Mouse (Mus musculus): ENCODE data around the gene Pde10a.
A peak's percentile ranks its signal among the peaks of the same experiment; 100 is the strongest.

Pde10a gene

DNA sequence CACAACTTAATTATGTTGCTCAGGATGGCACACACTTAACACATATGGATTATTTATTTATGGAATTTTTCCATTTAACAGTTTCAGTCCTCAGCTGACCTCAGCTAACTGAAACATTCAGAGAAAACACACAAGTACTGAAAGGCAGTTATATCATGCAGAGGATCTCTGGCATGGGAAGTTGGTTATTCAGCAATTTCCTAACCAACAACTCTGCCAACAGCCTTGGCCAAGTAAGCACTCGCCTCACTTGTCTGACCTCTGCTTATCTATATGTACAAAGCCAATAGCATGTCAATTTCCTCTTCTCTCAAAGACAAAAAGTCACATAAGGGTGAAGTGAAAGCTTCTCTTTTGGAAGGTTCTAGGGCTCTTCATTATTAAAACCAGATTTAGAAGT is 244.0 kb downstream of the Pde10a start:
- no peak for DNase-seq

DNA sequence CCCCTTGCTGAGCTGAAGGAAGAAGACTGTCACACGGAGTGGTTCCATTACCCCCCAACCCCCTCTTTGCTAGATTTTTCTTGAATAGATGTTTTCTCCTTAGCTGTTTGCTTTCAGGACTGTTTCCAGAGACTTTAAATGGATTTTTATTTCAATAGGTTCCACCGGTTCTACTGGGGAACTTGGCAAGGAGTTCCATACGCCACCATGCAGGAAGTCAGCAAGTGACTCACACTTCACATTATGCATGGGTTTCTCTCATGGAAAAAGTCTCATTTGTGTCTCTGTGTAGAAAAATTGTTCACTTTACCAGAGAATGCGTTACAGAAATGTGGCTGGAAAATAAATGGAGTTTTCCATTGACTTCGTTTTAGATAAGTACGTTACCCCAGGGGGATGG is 248.2 kb downstream of the Pde10a start:
- no peak for DNase-seq

DNA sequence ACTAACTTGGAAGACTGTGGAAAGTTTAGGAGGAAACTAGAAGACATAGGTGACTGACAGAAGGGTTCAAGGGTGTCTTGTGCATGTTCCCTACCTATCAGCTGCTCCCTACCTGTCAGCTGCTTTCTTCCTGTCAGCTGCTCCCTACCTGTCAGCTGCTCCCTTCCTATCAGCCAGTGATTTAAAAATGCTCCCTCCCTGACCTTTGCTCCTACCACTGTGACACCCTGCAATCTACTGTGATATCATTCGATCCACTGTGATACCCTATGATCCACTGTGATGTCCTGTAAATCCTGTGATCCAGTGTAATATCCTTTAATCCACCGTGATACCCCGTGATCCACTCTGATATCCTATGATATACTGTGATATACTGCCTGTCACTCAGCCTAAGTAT is 249.1 kb downstream of the Pde10a start:
- DNase-seq: no peak

DNA sequence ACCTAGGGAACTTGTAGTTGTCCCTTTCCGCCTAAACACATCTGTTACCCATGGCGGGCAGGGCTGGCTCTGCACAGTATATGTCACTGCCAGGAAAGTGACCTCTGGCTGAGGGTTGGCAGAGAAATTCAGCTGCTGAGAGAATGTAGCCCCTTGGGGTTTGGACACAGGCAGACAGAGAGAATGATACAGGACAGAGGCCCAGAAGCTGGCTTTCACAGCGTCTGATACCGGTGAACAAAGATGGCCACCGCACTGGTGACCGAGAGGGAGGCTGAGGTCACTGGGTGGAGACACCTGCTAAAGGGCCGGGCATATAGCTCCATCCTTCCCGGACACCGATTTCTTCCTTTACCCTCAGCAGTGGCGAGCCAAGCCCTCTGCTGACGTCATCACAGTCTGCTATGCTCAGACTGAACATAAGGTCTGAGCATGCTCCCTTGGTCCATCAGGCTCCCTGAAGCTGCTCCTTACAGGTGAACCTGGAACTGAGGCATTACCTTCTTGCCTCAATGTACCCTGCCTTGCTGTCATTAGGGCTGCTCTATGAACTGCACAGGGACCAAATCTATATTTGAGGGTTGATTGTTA is 250.5 kb downstream of the Pde10a start:
- DNase-seq: no peak

DNA sequence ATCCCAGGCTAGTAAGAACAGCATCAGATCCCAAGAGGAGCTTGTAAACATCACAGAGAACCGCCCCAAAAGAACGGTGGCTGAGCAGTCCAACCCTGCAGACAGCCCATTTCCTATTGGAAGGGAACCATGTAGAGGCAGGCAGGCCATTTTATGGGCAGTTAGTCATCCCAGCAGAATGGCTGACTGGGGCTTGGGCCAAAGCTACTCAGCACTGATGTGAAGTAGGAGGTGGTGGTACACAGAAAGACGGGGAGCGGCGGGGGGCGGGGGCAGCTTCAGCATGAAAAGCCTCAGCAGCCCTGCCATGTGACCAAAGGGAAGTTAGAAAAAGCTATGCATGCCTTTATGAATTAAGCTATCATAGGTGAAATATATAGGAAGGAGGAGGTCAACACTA is 252.5 kb downstream of the Pde10a start:
- DNase-seq: no peak

DNA sequence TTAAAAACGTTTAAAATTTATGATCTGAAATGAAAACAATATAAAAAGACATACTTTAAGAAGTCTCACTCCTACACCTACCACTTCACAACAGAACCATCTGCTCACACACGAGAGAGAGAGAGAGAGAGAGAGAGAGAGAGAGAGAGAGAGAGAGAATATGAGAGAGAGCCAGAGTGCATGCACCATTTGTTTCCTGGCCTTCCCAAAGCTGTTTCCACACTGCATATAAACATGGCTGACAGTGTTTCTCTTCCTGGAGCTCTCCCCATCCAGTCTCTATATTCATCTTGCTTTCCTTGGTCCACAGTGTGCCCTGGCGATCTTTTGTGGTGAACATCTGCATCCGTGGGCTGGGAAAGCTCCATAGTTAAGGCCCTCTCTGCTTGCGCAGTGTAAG is 253.7 kb downstream of the Pde10a start:
- DNase-seq: no peak

DNA sequence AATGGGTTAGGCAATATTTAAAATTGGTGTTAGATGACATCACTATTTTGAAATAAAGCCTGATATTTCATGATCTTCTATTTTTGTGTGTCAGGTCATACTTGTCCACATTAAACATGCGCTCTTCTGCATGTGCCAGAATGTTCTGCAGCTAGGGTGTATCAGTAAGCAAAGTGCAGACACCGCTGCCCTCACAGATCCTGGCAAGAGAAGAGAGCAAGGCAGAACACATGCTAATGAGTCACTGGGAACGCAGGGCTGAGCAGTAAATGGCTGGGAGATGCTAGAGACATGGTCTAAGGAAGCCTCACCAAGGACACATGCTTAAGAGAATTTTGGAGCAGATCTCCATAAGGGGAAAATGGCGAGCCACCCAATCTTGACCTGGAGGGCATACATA is 255.3 kb downstream of the Pde10a start:
- DNase-seq: no peak

DNA sequence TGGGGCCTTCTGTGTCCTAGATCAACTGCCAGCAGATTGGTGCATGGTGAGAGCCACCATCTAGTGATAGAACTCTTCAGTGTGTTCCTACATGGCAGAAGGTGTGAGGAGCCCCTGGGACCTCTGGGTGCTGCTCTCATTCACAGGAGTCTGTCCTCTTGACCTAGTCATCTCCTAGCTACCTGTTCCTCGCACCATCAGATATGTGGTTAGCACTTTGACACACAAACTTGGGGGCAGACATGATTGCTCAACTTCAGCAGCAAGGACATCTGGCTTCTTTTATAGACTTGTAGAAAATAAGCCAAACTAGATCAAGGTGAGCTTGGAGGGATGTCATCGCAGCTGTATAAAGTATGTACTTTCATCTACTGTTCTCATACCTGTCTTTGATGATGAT is 255.9 kb downstream of the Pde10a start:
- DNase-seq: no peak

DNA sequence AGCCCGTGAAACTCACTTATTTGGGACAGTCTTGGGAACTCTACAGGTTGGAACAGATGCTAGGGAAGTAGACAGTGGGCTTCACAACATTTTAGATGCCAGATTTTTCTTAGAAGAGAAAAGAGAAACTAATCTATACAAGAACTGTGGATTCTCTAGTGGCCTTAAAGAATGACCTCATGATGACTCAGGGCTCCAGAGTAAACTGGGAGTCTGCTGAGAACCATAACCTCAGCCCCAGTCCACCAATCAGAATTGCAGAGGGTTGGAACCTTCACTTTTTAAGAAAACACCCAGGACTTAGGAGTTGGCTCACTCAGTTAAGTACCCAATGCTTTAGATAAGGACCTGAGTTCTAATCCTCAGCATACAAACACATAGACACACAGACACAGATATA is 256.4 kb downstream of the Pde10a start:
- DNase-seq: no peak

DNA sequence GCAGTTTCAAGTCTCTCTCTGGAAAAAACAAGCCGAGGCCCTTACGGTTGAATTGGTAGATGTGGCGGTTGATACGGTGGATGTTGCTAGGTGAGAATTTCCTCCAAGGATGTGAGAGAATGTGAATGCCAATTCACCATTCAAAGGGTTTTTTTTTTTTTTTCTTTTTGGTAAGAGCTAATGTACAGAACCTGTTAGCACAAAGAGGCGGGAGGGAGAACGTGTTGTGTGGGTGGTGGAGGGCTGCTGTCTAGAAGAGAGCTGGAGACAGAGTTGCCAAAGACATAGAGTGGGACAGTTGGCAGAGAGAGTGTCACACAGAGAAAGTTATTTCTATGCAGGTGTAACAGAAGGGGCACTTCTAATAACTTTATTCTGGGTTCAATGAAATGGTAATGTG is 260.7 kb downstream of the Pde10a start:
- no peak for DNase-seq

DNA sequence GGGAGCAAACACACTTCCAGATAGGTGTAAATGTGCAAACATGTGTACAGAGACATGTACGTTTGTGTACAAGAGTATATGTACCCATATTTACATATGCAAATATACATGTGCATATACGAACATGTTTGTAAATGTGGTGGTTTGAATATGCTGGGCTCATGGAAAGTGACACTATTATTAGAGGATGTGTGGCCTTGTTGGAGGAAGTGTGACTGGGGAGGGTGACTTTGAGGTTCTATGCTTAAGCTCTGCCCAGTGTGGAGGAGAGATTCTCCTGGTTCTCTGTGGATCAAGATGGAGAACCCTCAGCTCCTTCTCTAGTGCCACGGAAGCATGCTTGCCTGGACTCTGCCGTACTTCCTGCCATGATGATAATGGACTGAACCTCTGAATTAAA is 261.3 kb downstream of the Pde10a start:
- DNase-seq: no peak

DNA sequence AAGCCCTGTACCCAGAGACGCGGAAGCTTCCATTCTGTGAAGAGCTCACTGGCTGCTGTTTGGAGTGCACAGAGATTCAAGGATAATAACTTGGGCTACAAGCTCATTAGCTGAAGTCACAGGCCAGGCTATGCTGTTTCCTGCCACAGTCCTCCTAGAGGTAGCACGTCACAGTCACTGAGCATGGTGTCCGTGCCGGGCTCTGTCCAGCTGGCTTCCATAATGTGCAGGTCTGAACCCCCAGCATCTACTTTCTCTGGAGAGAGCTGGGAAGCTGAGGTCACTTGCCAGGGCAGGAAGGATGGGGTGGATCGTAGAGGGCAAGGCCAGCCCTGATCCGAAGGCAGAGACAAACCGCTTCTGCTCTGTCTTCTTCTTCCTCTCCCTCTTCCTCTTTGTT is 262.6 kb downstream of the Pde10a start:
- no peak for DNase-seq

DNA sequence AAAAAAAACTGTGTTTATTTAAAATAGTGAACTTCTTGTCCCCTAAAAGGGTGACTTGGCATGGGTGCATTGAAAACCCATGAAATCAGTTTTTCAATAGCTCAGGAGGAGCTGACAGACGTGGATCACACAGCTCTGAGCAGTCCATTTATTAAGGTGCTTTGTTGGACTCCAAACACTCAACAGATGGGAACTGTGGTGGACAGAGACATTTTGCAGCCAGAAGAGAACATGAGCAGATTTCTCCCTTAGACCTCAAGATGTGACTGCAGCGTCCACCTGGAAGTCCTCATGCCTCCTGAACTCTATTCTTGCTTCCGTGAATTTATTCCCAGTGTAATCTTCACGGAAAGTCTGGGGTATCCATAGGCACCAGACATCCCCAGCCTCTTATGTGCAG is 266.4 kb downstream of the Pde10a start:
- DNase-seq: no peak

DNA sequence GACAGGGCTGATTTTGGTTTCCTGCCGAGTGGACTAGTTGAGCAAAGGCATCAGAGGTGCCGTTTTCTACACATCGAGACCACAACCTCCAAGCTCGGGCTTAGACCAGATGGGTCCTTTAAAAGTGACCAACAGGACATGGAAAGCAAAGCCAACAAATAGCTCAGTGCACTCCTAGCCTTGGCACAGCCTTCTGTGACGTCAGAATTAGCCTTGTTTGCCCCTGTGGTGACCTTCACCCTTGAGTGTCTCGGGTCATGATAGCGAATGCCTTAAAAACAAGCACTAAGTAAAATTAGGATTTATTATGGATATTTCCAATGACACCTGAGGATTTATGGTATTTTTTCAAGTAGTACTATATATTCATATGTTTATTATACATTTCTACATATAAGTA is 267.4 kb downstream of the Pde10a start:
- no peak for DNase-seq

DNA sequence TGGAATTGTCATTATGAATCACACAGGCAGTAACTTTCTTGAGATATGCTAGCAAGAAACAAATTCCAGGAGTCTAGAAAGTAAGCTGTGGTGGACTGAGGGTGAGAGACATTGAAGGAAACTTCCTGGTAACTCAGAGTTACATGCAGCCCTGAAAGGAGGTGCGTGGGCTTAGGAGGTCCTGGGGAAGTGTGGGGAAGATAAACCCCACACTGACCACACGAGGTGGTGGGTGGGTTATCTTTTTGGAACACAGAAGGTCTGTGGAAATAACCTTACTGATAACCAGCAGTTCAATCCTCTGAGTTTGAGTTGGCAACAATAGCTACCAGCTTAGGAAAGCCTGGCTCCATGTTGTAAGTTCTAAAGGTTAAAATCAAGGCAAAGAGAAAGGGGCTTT is 272.5 kb downstream of the Pde10a start:
- no peak for DNase-seq

DNA sequence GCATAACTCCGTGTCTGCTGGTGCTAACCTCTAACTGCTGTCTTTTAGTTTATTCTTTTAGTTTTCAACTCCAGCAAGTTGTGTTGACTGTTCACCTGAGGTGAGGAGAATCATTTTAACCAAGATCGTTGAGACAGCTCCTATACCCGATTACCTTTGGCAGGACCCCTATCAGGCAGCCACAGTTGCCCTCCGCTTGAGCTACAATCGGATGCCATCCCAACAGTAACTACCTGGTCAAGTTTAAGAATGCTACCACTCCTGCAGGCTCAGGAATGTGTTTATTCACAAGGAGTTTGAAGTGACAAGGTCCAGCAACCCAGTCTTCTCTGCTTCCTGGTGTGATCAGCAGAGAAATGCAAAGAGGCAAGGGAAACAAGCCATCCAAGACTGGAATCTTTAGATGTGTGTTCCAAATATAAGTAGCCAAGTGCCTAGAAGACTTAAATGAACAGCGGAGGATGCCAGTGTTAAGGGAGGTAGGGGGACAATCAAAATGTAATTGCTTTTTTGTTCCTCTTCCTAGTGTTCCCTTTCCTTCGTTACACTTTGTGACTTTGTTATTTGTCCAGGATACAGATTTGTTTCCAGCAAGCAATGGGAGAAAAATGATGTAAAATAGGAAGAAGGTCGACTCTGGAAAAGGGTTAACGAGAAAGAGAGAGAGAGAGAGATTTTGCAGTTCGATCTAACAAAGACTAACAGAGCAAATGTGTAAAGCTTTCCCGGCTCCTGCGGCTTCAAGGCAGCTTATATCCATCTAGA is 273.5 kb downstream of the Pde10a start:
- DNase-seq: no peak

DNA sequence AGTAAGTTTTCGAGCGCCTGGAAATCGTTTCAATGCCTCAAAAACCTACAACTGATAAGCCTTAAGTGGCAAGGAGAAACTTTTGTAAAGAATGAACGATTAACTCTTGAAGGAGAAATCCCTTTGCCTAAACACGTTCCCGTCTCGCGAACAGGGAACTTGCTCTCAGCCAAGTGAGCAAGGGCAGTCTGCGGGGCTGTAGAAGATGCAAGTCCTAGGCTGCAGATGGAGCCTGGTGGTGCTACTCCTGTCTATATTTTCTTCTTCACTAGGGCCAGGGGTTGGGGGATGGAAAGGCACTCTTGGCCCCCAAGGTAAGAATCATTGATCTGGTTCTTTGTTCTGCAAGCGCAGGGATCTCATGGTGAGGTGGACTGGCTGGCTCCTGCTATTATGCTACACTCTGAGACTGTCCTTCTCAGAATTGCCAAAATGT is 274.1 kb downstream of the Pde10a start:
- no peak for DNase-seq

DNA sequence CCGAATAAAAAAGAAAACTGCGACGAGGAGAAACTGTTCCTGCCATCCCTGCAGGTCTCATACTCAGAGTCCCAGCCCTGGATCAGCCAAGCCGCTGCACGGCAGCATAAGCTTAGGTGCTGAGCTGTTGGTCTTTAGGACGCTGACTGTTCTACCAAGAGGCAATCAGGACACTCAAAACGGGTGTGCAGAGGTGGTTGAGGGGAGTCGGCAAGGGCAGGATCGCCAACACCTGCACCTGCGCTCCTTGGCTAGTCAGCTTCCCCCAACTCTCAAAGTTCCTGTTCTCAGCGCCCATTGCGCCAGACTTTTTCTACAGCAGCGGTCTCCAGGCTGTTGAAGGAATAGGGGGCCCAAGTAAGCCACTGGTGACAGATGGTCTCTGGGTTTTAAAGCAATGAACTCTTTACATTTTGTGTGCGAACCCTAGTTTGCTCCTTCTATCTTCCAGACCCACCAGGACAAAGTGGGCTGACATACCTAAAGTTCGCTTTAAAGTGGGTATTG is 274.8 kb downstream of the Pde10a start:
- DNase-seq: no peak

DNA sequence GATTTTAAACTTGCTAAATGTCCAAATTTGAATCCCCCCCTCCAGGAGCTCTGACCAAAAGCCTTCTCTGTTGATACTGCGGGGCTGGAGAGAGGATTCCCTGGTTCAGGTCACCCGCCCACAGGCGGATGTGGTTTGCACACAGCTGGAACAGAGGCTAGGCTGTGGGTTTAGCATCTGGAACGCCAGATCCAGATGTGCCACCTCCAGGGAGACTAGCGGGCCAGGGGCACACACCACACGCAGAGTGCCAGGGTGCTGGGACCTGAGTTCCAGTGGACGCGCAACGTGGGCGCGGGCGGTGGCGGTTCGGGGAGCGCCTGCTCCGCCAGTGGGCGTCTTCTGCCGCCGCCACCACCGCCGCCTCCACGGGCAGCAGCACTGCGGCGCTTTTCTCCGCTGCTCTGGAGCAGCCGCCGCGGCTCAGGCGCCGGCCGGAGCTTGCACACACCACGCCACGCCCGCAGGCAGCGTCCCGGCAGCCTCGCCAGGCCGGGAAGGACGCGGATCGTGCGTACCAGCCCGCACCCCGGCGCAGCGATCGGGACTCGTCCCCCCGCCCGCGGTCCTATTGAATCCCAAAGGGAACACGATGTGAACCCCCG is 275.4 kb downstream of the Pde10a start:
- DNase-seq: no peak

DNA sequence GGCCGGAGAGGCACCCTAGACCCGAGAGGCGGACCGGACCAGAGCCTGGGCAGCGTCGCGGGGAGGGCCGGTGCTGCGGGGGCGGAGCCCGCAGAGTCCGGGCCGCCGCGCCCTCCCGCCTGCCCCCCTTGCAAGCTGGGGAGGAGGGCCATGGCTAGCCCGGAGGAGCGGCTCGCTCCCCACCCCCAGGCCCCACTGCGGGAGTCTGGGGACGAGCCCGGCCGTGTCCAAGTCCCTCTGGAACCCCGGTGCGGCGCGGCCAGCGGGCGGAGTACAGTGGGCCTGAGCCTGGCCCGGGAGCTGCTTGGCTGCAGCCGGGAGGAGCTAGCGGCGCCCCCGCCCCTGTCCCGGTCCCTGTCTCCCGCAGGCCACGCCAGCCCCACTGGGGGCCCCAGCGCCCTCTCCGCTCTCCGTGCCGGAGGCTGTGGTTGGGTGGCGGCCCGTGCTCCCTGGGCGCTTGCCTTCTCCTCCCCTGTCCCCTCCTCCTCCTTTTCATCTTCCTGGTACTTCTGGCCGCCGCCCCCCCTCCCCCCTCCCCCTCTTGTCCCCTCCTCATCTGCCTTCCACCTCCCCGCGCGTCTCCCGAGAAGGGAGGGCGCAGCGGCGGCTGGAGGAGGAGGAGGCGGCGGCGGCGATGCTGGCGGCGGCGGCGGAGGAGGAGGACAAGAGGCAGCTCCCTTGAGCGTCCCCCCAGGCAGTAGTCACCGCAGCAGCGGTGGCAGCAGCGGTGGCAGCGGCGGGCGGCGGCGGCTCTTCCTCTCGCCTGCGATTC is 276.1 kb downstream of the Pde10a start:
- DNase-seq: peak; percentile 83

DNA sequence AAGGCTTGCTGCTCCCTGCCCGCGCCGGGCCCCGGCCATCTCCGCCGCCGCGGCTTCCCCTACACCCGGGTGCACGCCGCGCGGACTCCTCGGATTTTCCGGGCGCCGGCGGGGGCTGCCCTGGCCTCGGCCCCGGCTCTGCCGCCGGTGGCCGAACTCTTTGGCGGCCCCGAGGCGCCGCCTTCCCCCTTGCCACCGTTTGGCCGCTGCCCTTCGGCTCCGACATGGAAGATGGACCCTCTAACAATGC is 276.6 kb downstream of the Pde10a start:
- DNase-seq: peak; percentile 22

DNA sequence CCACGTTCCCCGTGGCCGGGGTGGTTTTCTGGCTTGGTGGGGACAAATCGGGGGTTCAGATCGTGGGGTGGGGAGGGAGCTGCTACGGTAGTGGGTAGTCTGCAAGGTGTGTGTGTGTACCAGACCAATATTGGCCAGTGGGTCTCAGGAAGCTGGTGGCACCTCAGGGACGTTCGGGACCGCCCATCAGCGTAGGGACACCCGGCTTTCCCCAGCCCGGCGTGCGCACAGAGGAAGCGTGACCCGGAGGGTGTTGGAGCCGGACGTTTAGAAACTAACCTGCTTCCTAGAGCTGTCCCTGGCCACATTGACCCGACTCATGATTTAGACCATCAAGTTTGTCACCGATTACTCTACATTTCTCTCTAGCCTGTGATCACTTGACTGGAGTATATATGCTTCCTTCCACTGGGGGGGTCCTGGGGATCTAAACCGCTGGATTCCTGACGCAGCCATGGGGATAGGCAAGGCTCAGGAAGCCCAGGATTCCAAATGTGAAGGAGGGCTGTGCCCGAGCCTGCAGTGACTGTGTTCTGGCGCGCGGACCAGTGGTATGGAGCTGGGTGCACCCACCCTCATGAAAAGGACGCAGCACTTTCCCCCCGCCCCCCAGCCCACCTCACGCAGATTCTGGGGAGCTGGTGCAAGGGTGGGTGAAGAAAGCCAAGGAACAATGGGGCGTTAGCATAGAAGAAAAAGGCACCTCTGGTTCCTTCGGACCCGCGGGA is 277.2 kb downstream of the Pde10a start:
- peak; percentile 55 for DNase-seq
